Mouse (Mus musculus) heart, embryonic 12.5 days (tissue): ENCODE results near the gene Kif23. TPM values are rescaled to one million over a fixed set of nuclear protein-coding genes. Genes with fewer than 3 reads are reported as not detected.
A peak's percentile ranks its signal among the peaks of the same experiment; 100 is the strongest.

Experiments
- ATAC-seq: fragments of 200-750 bp; cut with Nextera tagmentation; 2 replicates; pipeline ENCODE4 v1.8.0; 2017; ENCODE audit warnings: moderate TSS enrichment, moderate library complexity; ENCODE audit not compliant: insufficient number of reproducible peaks, low FRiP score
- H3K27ac ChIP-seq: fragments of 300-500 bp; sonication (generic); 2 replicates; pipeline ENCODE4 v1.5.1; 2016; ENCODE audit warnings: mild to moderate bottlenecking, moderate library complexity; ENCODE audit not compliant: poor library complexity, severe bottlenecking
- H3K27me3 ChIP-seq: fragments of 300-500 bp; sonication (generic); replicated peaks from 2 replicates; pipeline ENCODE4 v1.6.1; 2016; ENCODE audit warnings: mild to moderate bottlenecking, moderate library complexity
- H3K36me3 ChIP-seq: fragments of 300-500 bp; sonication (generic); 2 replicates; pipeline ENCODE4 v1.6.1; 2016; ENCODE audit warnings: mild to moderate bottlenecking, moderate library complexity
- H3K4me1 ChIP-seq: fragments of 300-500 bp; sonication (generic); replicated peaks from 2 replicates; pipeline ENCODE4 v1.6.1; 2016; ENCODE audit warnings: mild to moderate bottlenecking
- H3K4me2 ChIP-seq: fragments of 300-500 bp; sonication (generic); 2 replicates; pipeline ENCODE4 v1.6.1; 2016; ENCODE audit warnings: mild to moderate bottlenecking, moderate library complexity
- H3K4me3 ChIP-seq: fragments of 300-500 bp; sonication (generic); 2 replicates; pipeline ENCODE4 v1.5.1; 2016; ENCODE audit warnings: mild to moderate bottlenecking
- H3K9ac ChIP-seq: fragments of 300-500 bp; sonication (generic); 2 replicates; pipeline ENCODE4 v1.6.1; 2016; ENCODE audit warnings: mild to moderate bottlenecking, moderate library complexity
- H3K9me3 ChIP-seq: fragments of 300-500 bp; sonication (generic); replicated peaks from 2 replicates; pipeline ENCODE4 v1.6.1; 2016; ENCODE audit warnings: mild to moderate bottlenecking, moderate library complexity
- WGBS: fragments of 180-500 bp; shearing (Covaris S2); methylation state at CpG from one replicate; pipeline ENCODE4 v1.1.7; 2016; 5-methylcytosine and 5-hydroxymethylcytosine counted together
- polyA plus RNA-seq: library from polyadenylated mRNA; unstranded; fragments of >200 nt; fragmentation: Nextera tagmentation; extraction: Ambion mirVana; gene quantifications from 2 replicates; pipeline ENCODE4 v1.2.1, GENCODE M21; 2016

Gene Kif23
- polyA plus RNA-seq, 1 experiment from 2014 or later, result 83.9 TPM

DNA sequence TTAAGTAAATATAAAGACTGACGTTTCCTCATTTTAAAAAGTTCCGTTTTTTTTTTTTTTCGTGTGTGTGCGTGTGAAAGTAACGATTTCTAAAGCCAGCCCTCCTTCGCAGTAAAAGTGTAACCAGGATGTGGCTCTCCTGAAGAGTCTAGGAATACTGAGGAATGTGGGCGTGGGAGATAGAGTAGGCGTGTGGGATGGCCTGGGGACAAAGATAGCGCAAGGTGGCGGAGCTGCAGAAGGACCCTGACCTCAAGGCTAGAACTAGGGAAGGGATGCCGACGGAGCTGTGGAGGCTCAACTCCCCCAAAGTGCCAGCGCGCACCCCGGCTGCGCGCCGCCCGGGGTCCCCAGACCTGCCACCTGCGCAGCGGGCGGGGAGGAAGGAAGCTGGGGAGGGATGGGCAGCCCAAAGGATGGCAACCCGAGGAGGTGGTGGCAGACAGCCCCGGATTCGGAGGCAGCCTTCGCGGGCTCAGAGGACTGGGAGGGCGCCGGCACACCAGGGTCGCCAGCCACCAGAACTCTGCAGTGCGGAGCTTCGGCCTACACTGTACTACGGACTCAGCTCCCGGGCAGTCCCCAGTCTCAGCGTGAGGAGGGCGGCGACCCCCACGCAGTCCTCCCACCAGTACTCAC, 482 bp downstream of the Kif23 start:
- Histone ChIP-seq H3K27ac (peak overlapping the region; percentile 66), H3K4me3 (peak overlapping the region; percentile 88), H3K9ac (peak overlapping the region; percentile 73), H3K4me1 (peaks cover 19% of the 10 kb centered on the region), H3K9me3 (no peaks in the 10 kb centered on the region), H3K27me3 (no peaks in the 10 kb centered on the region), H3K36me3 (peaks cover 20% of the 10 kb centered on the region), H3K4me2 (peak overlapping the region; percentile 93)
- peak; percentile 75 for ATAC-seq
- under 1% methylated on average over 37 of the region's 38 CpGs for WGBS

DNA sequence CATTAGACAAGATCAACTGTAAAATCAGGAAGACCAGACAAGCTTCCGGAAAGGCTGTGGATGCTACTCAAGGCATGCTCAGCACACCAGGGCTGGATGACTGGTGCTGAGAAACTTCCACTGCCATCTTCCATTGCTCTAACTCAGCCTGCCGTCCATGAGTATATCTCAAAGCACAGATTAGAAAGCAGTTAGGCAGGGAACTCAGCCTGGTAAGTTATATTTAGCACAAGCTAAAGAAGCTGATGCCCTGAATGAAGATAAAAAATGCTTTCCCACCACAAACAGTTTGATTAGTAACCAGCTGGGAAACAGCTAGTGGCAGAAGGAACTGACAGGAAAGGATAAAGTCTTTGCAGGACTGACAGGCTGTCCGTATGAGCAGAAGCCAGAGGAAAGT, 5.5 kb downstream of the Kif23 start:
- Histone ChIP-seq H3K27me3 (no peaks in the 10 kb centered on the region), H3K36me3 (peaks cover 67% of the 10 kb centered on the region), H3K27ac (peak overlapping the region; percentile 65), H3K4me3 (no peak overlapping the region), H3K9me3 (no peaks in the 10 kb centered on the region), H3K4me2 (0 out of 2 replicates have a peak overlapping the region, but pooled peaks have one; percentile 4), H3K9ac (no peak overlapping the region), H3K4me1 (peaks cover 25% of the 10 kb centered on the region)
- 30% methylated on average over 3 of the region's 3 CpGs for WGBS
- ATAC-seq, result no peak

DNA sequence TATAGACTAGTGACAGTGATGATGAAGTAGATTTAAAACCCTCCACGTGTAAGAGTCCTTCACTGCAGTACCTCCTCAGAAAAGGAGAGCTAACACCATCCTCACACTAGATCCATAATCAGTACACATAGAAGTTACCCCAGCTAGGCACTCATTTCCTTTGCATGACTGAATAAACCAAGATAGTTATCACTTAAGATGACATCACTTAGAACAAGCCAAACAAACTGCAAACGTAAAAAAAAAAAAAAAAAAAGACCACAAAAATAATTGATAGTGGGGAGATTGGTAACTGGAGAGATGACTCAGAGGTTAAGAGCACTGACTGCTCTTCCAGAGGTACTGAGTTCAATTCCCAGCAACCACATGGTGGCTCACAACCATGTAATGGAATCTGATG, 13.2 kb downstream of the Kif23 start:
- Histone ChIP-seq H3K36me3 (peaks cover 92% of the 10 kb centered on the region), H3K27me3 (no peaks in the 10 kb centered on the region), H3K27ac (no peak overlapping the region), H3K9me3 (no peaks in the 10 kb centered on the region), H3K4me2 (no peak overlapping the region), H3K4me1 (no peaks in the 10 kb centered on the region), H3K4me3 (no peak overlapping the region), H3K9ac (no peak overlapping the region)
- WGBS, result 74% methylated on average over 2 of the region's 2 CpGs
- ATAC-seq, result no peak

DNA sequence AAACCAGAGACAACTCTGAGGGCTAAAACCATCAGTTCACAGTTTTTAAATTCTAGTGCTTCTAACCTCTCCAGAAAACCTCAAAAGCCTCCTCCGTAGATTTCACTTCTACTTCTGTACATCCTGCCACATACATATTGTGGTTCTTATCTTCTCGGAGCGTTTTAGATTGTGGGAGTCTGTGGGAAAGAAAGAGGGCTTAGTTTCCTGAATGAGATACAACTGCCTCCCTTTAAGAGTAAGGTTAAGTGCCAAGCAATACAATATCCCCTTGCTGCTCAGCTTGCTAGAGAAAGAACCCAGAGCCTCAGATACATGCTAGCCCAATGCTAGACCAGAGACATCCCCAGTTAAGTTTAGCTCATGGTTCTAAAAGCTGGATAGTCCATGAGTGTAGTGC, 14.6 kb downstream of the Kif23 start:
- H3K36me3 ChIP-seq, result peaks cover 93% of the 10 kb centered on the region

DNA sequence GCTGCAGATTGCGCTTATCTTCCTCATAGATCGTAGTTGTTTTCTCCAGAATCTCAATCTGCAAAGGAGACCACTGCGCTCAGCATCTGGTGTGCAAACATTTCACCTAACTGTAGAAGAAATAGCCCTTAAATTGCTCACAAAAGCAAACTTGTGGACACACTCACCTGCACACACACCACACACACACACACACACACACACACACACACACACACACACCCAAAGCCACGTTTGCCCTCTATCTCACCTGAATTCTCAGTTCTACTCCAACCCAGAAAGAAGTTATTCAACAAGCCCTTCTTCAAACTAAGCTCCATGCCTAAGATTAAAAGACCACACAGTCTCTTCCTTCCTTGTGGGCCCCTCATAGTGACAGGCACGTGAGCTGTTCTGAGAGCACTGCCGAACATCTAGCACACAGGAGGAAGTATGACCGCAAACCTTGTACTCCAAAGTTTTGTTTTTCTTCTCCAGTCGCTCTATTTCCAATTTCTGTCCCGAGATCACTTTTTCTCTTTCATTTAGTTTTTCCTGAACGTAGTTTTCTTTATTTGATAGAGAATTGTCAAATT, 21.4 kb downstream of the Kif23 start:
- WGBS, result 88% methylated on average over 10 of the region's 10 CpGs
- Histone ChIP-seq H3K36me3 (peaks cover 92% of the 10 kb centered on the region), H3K27ac (no peak overlapping the region), H3K27me3 (no peaks in the 10 kb centered on the region), H3K9me3 (no peaks in the 10 kb centered on the region), H3K4me1 (no peaks in the 10 kb centered on the region), H3K4me3 (no peak overlapping the region), H3K9ac (no peak overlapping the region), H3K4me2 (no peak overlapping the region)
- ATAC-seq, result no peak

More for the DNA sequence above, 14.6 kb downstream of the Kif23 start:
- no peak overlapping the region for H3K9ac ChIP-seq
- no peak for ATAC-seq
- H3K27ac ChIP-seq, result no peak overlapping the region
- H3K9me3 ChIP-seq, result no peaks in the 10 kb centered on the region
- H3K4me3 ChIP-seq, result no peak overlapping the region
- no peak overlapping the region for H3K4me2 ChIP-seq
- no peaks in the 10 kb centered on the region for H3K4me1 ChIP-seq
- WGBS, result 65% methylated on average over 3 of the region's 3 CpGs
- no peaks in the 10 kb centered on the region for H3K27me3 ChIP-seq

DNA sequence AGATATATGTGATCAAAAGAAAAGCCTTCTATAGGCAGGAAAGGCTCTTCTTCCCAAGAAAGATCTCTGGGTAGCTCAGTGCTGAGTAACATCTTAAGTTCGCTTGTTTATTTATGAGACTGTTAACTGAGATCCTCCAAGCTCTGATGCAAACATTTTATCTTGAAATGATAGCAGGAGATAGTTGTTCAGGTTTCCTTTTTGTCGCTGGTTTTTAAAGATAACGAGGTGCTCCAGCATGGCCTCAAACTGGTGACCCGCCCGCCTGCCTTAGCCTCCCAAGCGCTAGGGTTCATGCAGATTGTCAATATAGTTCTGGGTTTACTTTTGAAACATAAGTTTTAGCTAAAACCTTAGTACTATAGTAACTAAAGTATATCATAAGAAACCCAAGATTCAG, 26.2 kb downstream of the Kif23 start:
- H3K9me3 ChIP-seq, result no peaks in the 10 kb centered on the region
- no peaks in the 10 kb centered on the region for H3K27me3 ChIP-seq
- H3K4me2 ChIP-seq, result no peak overlapping the region
- H3K4me3 ChIP-seq, result no peak overlapping the region
- WGBS, result 73% methylated on average over 6 of the region's 6 CpGs
- H3K9ac ChIP-seq, result no peak overlapping the region
- no peak for ATAC-seq
- peaks cover 77% of the 10 kb centered on the region for H3K36me3 ChIP-seq
- H3K27ac ChIP-seq, result no peak overlapping the region
- no peaks in the 10 kb centered on the region for H3K4me1 ChIP-seq

DNA sequence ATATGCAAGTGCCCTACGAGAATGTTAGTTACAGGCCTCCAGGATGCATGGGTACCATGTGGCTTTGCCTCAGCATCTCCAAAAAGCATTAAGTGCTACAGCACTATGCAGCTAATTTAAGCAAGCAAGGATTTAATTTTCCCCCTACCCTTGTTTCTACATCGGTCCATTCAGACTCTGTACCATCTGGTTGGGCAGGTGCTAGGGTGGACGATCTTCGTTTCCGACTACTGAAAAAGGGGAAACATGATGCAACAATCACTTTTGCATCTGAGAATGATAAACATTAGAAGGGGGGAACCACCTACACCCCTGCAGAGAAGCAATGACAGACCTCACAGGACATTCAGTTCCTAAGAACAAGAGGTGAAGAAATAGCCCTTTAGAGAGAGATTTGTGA, 27.1 kb downstream of the Kif23 start:
- ATAC-seq, result no peak
- Histone ChIP-seq H3K27ac (no peak overlapping the region), H3K4me1 (0 out of 2 replicates have a peak, but pooled peaks cover 4% of the 10 kb centered on the region), H3K27me3 (no peaks in the 10 kb centered on the region), H3K9me3 (no peaks in the 10 kb centered on the region), H3K9ac (no peak overlapping the region), H3K4me3 (no peak overlapping the region), H3K36me3 (peaks cover 68% of the 10 kb centered on the region), H3K4me2 (no peak overlapping the region)
- 96% methylated on average over 5 of the region's 5 CpGs for WGBS

DNA sequence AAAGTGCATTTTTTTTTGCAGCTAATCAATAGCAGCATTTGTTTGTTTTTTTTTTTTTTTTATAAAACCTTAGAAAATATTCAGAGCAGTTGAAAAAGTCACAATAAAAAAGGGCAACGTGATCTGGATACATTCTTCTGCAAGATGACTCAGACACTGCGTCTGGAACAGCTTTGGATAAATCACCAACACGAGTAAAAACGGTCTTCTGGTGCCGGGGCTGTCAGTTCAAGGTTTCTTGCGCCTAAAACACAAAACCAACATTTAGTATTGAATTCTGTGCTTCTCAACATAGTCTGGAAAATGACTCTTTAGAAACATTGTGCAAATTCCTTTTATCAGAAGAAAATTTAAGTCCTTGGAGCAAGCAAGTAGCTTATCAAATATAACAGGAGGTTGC, 29.1 kb downstream of the Kif23 start:
- Histone ChIP-seq H3K4me2 (no peak overlapping the region), H3K27me3 (no peaks in the 10 kb centered on the region), H3K36me3 (peaks cover 64% of the 10 kb centered on the region), H3K9me3 (no peaks in the 10 kb centered on the region), H3K4me3 (no peak overlapping the region), H3K4me1 (peaks cover 16% of the 10 kb centered on the region), H3K9ac (no peak overlapping the region), H3K27ac (no peak overlapping the region)
- ATAC-seq, result no peak
- WGBS, result 93% methylated on average over 6 of the region's 6 CpGs

DNA sequence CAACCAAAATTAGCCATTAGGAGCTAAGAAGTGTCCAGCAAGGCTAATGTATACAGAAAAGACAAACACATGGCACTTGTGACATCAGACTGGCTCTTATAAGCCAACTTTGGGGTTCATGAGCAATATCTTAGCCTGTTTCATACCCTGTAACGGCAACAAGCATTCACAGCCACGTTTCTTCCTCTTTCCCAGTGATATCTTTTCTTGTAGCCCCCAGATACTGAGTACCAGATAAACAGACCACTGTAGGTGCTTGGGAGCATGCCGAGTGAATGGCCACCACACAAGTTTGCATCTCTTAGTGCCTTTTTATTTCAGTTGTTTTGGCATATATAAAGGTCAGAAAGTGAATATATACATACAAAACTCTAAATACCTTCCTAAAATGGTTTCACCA, 29.6 kb downstream of the Kif23 start:
- Histone ChIP-seq H3K27ac (no peak overlapping the region), H3K4me3 (no peak overlapping the region), H3K4me2 (no peak overlapping the region), H3K27me3 (no peaks in the 10 kb centered on the region), H3K4me1 (peaks cover 18% of the 10 kb centered on the region), H3K9ac (no peak overlapping the region), H3K36me3 (peaks cover 64% of the 10 kb centered on the region), H3K9me3 (no peaks in the 10 kb centered on the region)
- ATAC-seq, result no peak
- 83% methylated on average over 3 of the region's 3 CpGs for WGBS

DNA sequence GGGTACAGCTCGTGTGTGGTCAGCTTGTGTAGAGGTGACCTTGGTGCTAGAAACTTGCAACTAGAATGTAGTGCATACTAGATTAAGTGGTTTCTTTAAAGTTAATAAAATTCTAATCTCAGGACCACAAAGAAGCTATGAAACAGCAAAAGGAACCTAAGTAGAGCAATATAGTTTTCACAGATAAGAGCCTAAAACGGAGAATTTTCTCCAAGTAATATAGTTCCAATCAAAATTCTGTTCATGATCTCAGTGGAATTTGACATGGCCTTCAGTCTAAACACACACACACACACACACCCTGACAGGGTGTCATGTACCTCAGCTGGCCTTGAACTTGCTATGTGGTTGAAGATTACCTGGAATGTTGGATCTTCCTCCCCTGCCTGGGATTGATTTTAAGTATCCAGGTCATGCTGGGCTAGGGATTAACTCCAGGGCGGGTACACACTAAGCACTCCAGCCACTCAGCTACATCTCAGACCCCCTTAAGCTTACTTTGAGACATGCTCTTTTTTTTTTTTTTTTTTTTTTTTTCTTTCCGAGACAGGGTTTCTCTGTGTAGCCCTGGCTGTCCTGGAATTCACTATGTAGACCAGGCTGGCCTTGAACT, 31.1 kb downstream of the Kif23 start:
- Histone ChIP-seq H3K4me1 (peaks cover 25% of the 10 kb centered on the region), H3K4me3 (peak overlapping the region; percentile 98), H3K27ac (peak overlapping the region; percentile 98), H3K4me2 (peak overlapping the region; percentile 82), H3K27me3 (no peaks in the 10 kb centered on the region), H3K36me3 (peaks cover 59% of the 10 kb centered on the region), H3K9ac (peak overlapping the region; percentile 66; the same call in 1 of the 2 replicates), H3K9me3 (no peaks in the 10 kb centered on the region)
- ATAC-seq, result no peak
- WGBS, result 45% methylated on average over 4 of the region's 4 CpGs

DNA sequence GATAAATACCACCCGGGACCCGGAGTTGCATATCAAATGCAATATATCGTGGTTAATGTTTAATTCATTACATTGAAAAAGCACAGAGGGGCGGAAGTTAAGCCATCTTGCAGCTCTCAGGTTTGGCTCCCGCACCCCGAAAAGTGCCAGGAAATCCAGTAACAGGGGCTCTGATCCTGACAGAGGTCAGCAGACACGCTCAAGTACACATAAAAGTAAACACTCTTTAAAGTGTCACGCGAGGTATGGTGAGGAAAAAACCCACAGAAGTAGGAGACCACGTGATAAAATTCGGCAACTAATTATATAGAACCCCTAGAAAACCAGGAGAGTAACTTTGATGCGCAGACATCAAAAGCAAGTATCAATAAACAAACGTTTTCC, 31.7 kb downstream of the Kif23 start:
- WGBS, result 3% methylated on average over 13 of the region's 13 CpGs

More for the DNA sequence above, 31.7 kb downstream of the Kif23 start:
- H3K27me3 ChIP-seq, result no peaks in the 10 kb centered on the region
- H3K4me1 ChIP-seq, result peaks cover 25% of the 10 kb centered on the region
- H3K27ac ChIP-seq, result peak overlapping the region; percentile 98
- H3K9ac ChIP-seq, result peak overlapping the region; percentile 66
- peak overlapping the region; percentile 82 for H3K4me2 ChIP-seq
- H3K36me3 ChIP-seq, result peaks cover 53% of the 10 kb centered on the region
- H3K9me3 ChIP-seq, result no peaks in the 10 kb centered on the region
- no peak for ATAC-seq
- H3K4me3 ChIP-seq, result peak overlapping the region; percentile 98
